Mouse (Mus musculus) neural tube, embryonic 15.5 days (tissue): Measurements from ENCODE around the gene Arhgdig. TPM values are rescaled to one million over a fixed set of nuclear protein-coding genes. Genes with fewer than 3 reads are reported as not detected.
"Not testable (repeated sequence)": the region's sequence is repeated elsewhere in the genome, so short reads cannot be mapped to it uniquely, and the experiment has no call there.

Source experiments
- ATAC-seq: fragments of 200-750 bp; cut with Nextera tagmentation; 2 replicates; pipeline ENCODE4 v1.8.0; 2017; ENCODE audit warnings: mild to moderate bottlenecking, moderate TSS enrichment, moderate library complexity; ENCODE audit not compliant: low FRiP score
- H3K27ac ChIP-seq: fragments of 300-500 bp; sonication (generic); replicated peaks from 2 replicates; pipeline ENCODE4 v1.5.1; 2015; ENCODE audit warnings: mild to moderate bottlenecking, inconsistent platforms
- H3K27me3 ChIP-seq: fragments of 300-500 bp; sonication (generic); replicated peaks from 2 replicates; pipeline ENCODE4 v1.6.1; 2015; ENCODE audit warnings: inconsistent platforms
- H3K36me3 ChIP-seq: fragments of 300-500 bp; sonication (generic); 2 replicates; pipeline ENCODE4 v1.6.1; 2015; ENCODE audit warnings: inconsistent platforms
- H3K4me1 ChIP-seq: fragments of 300-500 bp; sonication (generic); 2 replicates; pipeline ENCODE4 v1.6.1; 2015; ENCODE audit warnings: inconsistent platforms
- H3K4me2 ChIP-seq: fragments of 300-500 bp; sonication (generic); 2 replicates; pipeline ENCODE4 v1.6.1; 2015; ENCODE audit warnings: inconsistent platforms, mild to moderate bottlenecking, moderate library complexity
- H3K4me3 ChIP-seq: fragments of 300-500 bp; sonication (generic); replicated peaks from 2 replicates; pipeline ENCODE4 v1.5.1; 2015; ENCODE audit warnings: mild to moderate bottlenecking, inconsistent platforms
- H3K9ac ChIP-seq: fragments of 300-500 bp; sonication (generic); replicated peaks from 2 replicates; pipeline ENCODE4 v1.6.1; 2015; ENCODE audit warnings: mild to moderate bottlenecking, inconsistent platforms
- H3K9me3 ChIP-seq: fragments of 300-500 bp; sonication (generic); replicated peaks from 2 replicates; pipeline ENCODE4 v1.6.1; 2016; ENCODE audit warnings: inconsistent platforms
- WGBS: fragments of 180-500 bp; shearing (Covaris S2); methylation state at CpG from one replicate; pipeline ENCODE4 v1.1.7; 2015; ENCODE audit warnings: mixed read lengths; 5-methylcytosine and 5-hydroxymethylcytosine counted together
- polyA plus RNA-seq: library from polyadenylated mRNA; unstranded; fragments of >200 nt; fragmentation: Nextera tagmentation; extraction: Ambion mirVana; gene quantifications from 2 replicates; pipeline ENCODE4 v1.2.1, GENCODE M21; 2015

Gene Arhgdig
- polyA plus RNA-seq, 1 experiment from 2014 or later: 242 TPM

GRCm38 (mm10) chr17:26203321-26203811 lies 4.2 kb downstream of the Arhgdig start:
- under 1% methylated on average over 30 of the region's 30 CpGs for WGBS
- ATAC-seq: peak; percentile 29; the same call in 1 of the 2 replicates
- Histone ChIP-seq H3K4me2 (peak overlapping the region; percentile 95), H3K27ac (no peak overlapping the region), H3K27me3 (peaks cover 68% of the 10 kb centered on the region), H3K9ac (peak overlapping the region; percentile 48), H3K36me3 (no peaks in the 10 kb centered on the region), H3K4me1 (peaks cover 36% of the 10 kb centered on the region), H3K4me3 (peak overlapping the region; percentile 49), H3K9me3 (no peaks in the 10 kb centered on the region)

GRCm38 (mm10) chr17:26202737-26203136 lies 4.8 kb downstream of the Arhgdig start, which contains the start of gene Rgs11:
Gene Rgs11 (plus strand): TSS chr17:26202951.
- no peak within 1 kb of the TSS for H3K27ac ChIP-seq
- H3K4me3 ChIP-seq: peak within 1 kb of the TSS; percentile 62
- H3K36me3 ChIP-seq: peaks cover 3% of the 10 kb centered on the region
- peaks cover 68% of the 10 kb centered on the region for H3K27me3 ChIP-seq
- H3K9ac ChIP-seq: peak within 1 kb of the TSS; percentile 48
- peak within 1 kb of the TSS; percentile 96 for H3K4me2 ChIP-seq
- peaks cover 36% of the 10 kb centered on the region for H3K4me1 ChIP-seq
- ATAC-seq: no peak
- no peaks in the 10 kb centered on the region for H3K9me3 ChIP-seq
- WGBS: 1% methylated on average over 20 of the region's 22 CpGs

GRCm38 (mm10) chr17:26201998-26202397 lies 5.6 kb downstream of the Arhgdig start:
- Histone ChIP-seq H3K9ac (no peak overlapping the region), H3K4me3 (peak overlapping the region; percentile 62; the same call in 1 of the 2 replicates), H3K27ac (no peak overlapping the region), H3K4me1 (peaks cover 36% of the 10 kb centered on the region), H3K27me3 (peaks cover 68% of the 10 kb centered on the region), H3K36me3 (peaks cover 10% of the 10 kb centered on the region), H3K4me2 (peak overlapping the region; percentile 96), H3K9me3 (no peaks in the 10 kb centered on the region)
- ATAC-seq: no peak

- H3K36me3 ChIP-seq: peaks cover 20% of the 10 kb centered on the region
- peak overlapping the region; percentile 96 for H3K4me2 ChIP-seq
- peaks cover 68% of the 10 kb centered on the region for H3K27me3 ChIP-seq
- peak overlapping the region; percentile 62 for H3K4me3 ChIP-seq
- ATAC-seq: peak; percentile 77
- H3K9ac ChIP-seq: peak overlapping the region; percentile 79
- no peaks in the 10 kb centered on the region for H3K9me3 ChIP-seq
- peaks cover 36% of the 10 kb centered on the region for H3K4me1 ChIP-seq
- peak overlapping the region; percentile 9; the same call in 1 of the 2 replicates for H3K27ac ChIP-seq
- under 1% methylated on average over 74 of the region's 92 CpGs for WGBS
Observed at GRCm38 (mm10) chr17:26200831-26201705, 6.5 kb downstream of the Arhgdig start.

GRCm38 (mm10) chr17:26198892-26199291 lies 8.7 kb downstream of the Arhgdig start, which contains the start of gene Pdia2:
Gene Pdia2 (minus strand): TSS chr17:26199087.
- no peak within 1 kb of the TSS for H3K9ac ChIP-seq
- H3K4me2 ChIP-seq: peak within 1 kb of the TSS; percentile 96
- no peaks in the 10 kb centered on the region for H3K9me3 ChIP-seq
- H3K27ac ChIP-seq: no peak within 1 kb of the TSS
- ATAC-seq: no peak
- H3K27me3 ChIP-seq: peaks cover 47% of the 10 kb centered on the region
- WGBS: 88% methylated on average over 4 of the region's 4 CpGs
- peaks cover 36% of the 10 kb centered on the region for H3K4me1 ChIP-seq
- peaks cover 40% of the 10 kb centered on the region for H3K36me3 ChIP-seq
- peak within 1 kb of the TSS; percentile 62 for H3K4me3 ChIP-seq

- Histone ChIP-seq H3K36me3 (peaks cover 92% of the 10 kb centered on the region), H3K4me3 (no peak overlapping the region), H3K9ac (no peak overlapping the region), H3K9me3 (no peaks in the 10 kb centered on the region), H3K4me2 (no peak overlapping the region), H3K27ac (no peak overlapping the region), H3K4me1 (no peaks in the 10 kb centered on the region), H3K27me3 (no peaks in the 10 kb centered on the region)
- no peak for ATAC-seq
- WGBS: 99% methylated on average over 15 of the region's 15 CpGs
Observed at GRCm38 (mm10) chr17:26192481-26193190, 14.9 kb downstream of the Arhgdig start.

- peaks cover 90% of the 10 kb centered on the region for H3K36me3 ChIP-seq
Observed at GRCm38 (mm10) chr17:26191486-26191885, 16.1 kb downstream of the Arhgdig start.

GRCm38 (mm10) chr17:26188091-26188805 lies 19.3 kb downstream of the Arhgdig start:
- H3K4me1 ChIP-seq: no peaks in the 10 kb centered on the region
- no peak overlapping the region for H3K27ac ChIP-seq
- no peak overlapping the region for H3K4me3 ChIP-seq
- no peaks in the 10 kb centered on the region for H3K27me3 ChIP-seq
- no peak overlapping the region for H3K4me2 ChIP-seq
- H3K36me3 ChIP-seq: peaks cover 87% of the 10 kb centered on the region
- H3K9ac ChIP-seq: no peak overlapping the region
- 96% methylated on average over 11 of the region's 11 CpGs for WGBS
- ATAC-seq: no peak
- H3K9me3 ChIP-seq: no peaks in the 10 kb centered on the region

More at GRCm38 (mm10) chr17:26191486-26191885, 16.1 kb downstream of the Arhgdig start:
- H3K9me3 ChIP-seq, H3K27me3 ChIP-seq, H3K4me1 ChIP-seq, ATAC-seq, H3K9ac ChIP-seq, H3K4me3 ChIP-seq, H3K27ac ChIP-seq, H3K4me2 ChIP-seq: not testable (repeated sequence)
- WGBS: 92% methylated on average over 7 of the region's 7 CpGs

GRCm38 (mm10) chr17:26187592-26187991 lies 20.0 kb downstream of the Arhgdig start:
- WGBS: 96% methylated on average over 5 of the region's 5 CpGs
- H3K9ac ChIP-seq: no peak overlapping the region

GRCm38 (mm10) chr17:26181179-26181578 lies 26.4 kb downstream of the Arhgdig start:
- H3K27me3 ChIP-seq: no peaks in the 10 kb centered on the region
- no peak for ATAC-seq
- H3K4me2 ChIP-seq: no peak overlapping the region
- H3K4me1 ChIP-seq: no peaks in the 10 kb centered on the region
- H3K36me3 ChIP-seq: peaks cover 41% of the 10 kb centered on the region
- H3K4me3 ChIP-seq: no peak overlapping the region
- no peak overlapping the region for H3K9ac ChIP-seq
- no peaks in the 10 kb centered on the region for H3K9me3 ChIP-seq
- WGBS: 97% methylated on average over 3 of the region's 3 CpGs
- H3K27ac ChIP-seq: no peak overlapping the region

More at GRCm38 (mm10) chr17:26187592-26187991, 20.0 kb downstream of the Arhgdig start:
- Histone ChIP-seq H3K9me3 (no peaks in the 10 kb centered on the region), H3K4me2 (no peak overlapping the region), H3K4me3 (no peak overlapping the region), H3K27ac (no peak overlapping the region), H3K36me3 (peaks cover 84% of the 10 kb centered on the region), H3K4me1 (no peaks in the 10 kb centered on the region), H3K27me3 (no peaks in the 10 kb centered on the region)
- ATAC-seq: no peak

- Histone ChIP-seq H3K4me1 (no peaks in the 10 kb centered on the region), H3K9me3 (no peaks in the 10 kb centered on the region), H3K4me3 (no peak overlapping the region), H3K27ac (no peak overlapping the region), H3K9ac (no peak overlapping the region), H3K36me3 (peaks cover 35% of the 10 kb centered on the region), H3K4me2 (no peak overlapping the region), H3K27me3 (no peaks in the 10 kb centered on the region)
- no peak for ATAC-seq
Observed at GRCm38 (mm10) chr17:26178611-26179010, 29.0 kb downstream of the Arhgdig start.
